Mouse (Mus musculus) myocyte (in vitro differentiated cells): ENCODE results near the gene Ets1.

Source experiments
- MAX ChIP-seq: IDR thresholded peaks from one replicate; pipeline ENCODE4 v1.6.1; 2011; ENCODE audit warnings: low read depth, mild to moderate bottlenecking, control low read depth
- MYOD1 ChIP-seq, 3 experiments: IDR thresholded peaks; one replicate each; pipeline ENCODE4 v1.6.1; 2011; ENCODE audit warnings: control low read depth in 2 of 3, low read depth in 2 of 3, mild to moderate bottlenecking in 2 of 3, moderate library complexity in 1 of 3; ENCODE audit not compliant: insufficient read length in 2 of 3, control insufficient read depth in 1 of 3
- POLR2A ChIP-seq: IDR thresholded peaks from one replicate; pipeline ENCODE4 v1.6.1; 2011; ENCODE audit warnings: low read depth, mild to moderate bottlenecking, control low read depth, moderate library complexity; ENCODE audit not compliant: insufficient read length
- USF1 ChIP-seq: IDR thresholded peaks from one replicate; pipeline ENCODE4 v1.6.1; 2011; ENCODE audit warnings: low read depth, mild to moderate bottlenecking, control low read depth, moderate library complexity

DNA sequence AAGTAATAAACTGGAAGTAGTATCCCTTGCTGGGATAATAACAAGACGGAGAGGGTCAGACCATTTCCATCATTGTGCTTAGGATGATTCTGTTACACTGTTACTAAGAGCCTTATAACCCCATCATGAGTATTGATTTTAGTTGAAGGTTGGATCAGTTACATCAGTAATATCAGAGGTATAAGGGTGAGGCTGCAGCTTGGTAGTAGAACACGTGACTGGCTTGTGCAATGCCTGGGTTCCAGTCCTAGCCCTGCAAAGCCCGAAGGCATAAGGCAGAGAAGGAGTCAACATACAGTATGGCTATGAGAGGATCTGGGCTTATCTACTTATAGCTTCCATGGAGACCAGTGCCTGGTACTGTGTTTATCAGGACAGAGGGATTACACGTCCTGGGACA is 82.8 kb downstream of the Ets1 start:
- TF ChIP-seq POLR2A (no peak), MAX (no peak), MYOD1 (IDR thresholded peaks at IDR 0.05; ENCODE audit: control insufficient read depth in 1 of 3, insufficient read length in 2 of 3, low read depth in 2 of 3) (no peak), USF1 (no peak)
